Mouse (Mus musculus) kidney, adult 2 months (tissue): Measurements from ENCODE around the gene Pilra. TPM values are rescaled to one million over a fixed set of nuclear protein-coding genes. Genes with fewer than 3 reads are reported as not detected.
"Not testable (repeated sequence)": the region's sequence is repeated elsewhere in the genome, so short reads cannot be mapped to it uniquely, and the experiment has no call there.

ENCODE experiments used
- DNase-seq: peaks from one replicate; pipeline ENCODE4 v3.0.0; 2021
- H3K27ac ChIP-seq: fragments of 200-500 bp; 2 replicates; pipeline ENCODE4 v1.5.1; 2012; ENCODE audit warnings: low read depth, low read length, control low read depth, inconsistent platforms; ENCODE audit not compliant: insufficient read depth
- H3K27me3 ChIP-seq: fragments of 200-500 bp; replicated peaks from 2 replicates; pipeline ENCODE4 v1.6.1; 2012; ENCODE audit warnings: mild to moderate bottlenecking, moderate library complexity, low read length, inconsistent platforms; ENCODE audit not compliant: control insufficient read depth, insufficient read depth
- H3K36me3 ChIP-seq: fragments of 200-500 bp; 2 replicates; pipeline ENCODE4 v1.6.1; 2012; ENCODE audit warnings: mild to moderate bottlenecking, moderate library complexity, low read length, inconsistent platforms; ENCODE audit not compliant: control insufficient read depth, insufficient read depth
- H3K4me1 ChIP-seq: fragments of 200-500 bp; 2 replicates; pipeline ENCODE4 v1.6.1; 2011; ENCODE audit warnings: low read length; ENCODE audit not compliant: control insufficient read depth, insufficient read depth
- H3K4me3 ChIP-seq: fragments of 200-500 bp; 2 replicates; pipeline ENCODE4 v1.5.1; 2011; ENCODE audit warnings: mild to moderate bottlenecking, low read depth, low read length, control low read depth; ENCODE audit not compliant: insufficient read depth
- CTCF ChIP-seq: fragments of 200-500 bp; conservative IDR thresholded peaks from 2 replicates; pipeline ENCODE4 v1.5.1; 2011; ENCODE audit warnings: low read depth, mild to moderate bottlenecking, control low read depth, low read length, moderate library complexity, mixed read lengths; ENCODE audit not compliant: insufficient read depth, insufficient read length
- POLR2A ChIP-seq: fragments of 200-500 bp; IDR thresholded peaks from one replicate; pipeline ENCODE4 v1.6.1; 2011; ENCODE audit warnings: low read depth, low read length, control low read depth
- WGBS: fragments of 180-500 bp; shearing (Covaris S2); methylation state at CpG from one replicate; pipeline ENCODE4 v1.1.7; 2018; 5-methylcytosine and 5-hydroxymethylcytosine counted together
- polyA plus RNA-seq: library from polyadenylated mRNA; depleted of rRNA; stranded (reverse); fragments of >200 nt; gene quantifications from 2 replicates; pipeline ENCODE4 v1.2.3, GENCODE M21; 2012

The Pilra gene
- polyA plus RNA-seq, 1 experiment: 1.5 TPM

DNA sequence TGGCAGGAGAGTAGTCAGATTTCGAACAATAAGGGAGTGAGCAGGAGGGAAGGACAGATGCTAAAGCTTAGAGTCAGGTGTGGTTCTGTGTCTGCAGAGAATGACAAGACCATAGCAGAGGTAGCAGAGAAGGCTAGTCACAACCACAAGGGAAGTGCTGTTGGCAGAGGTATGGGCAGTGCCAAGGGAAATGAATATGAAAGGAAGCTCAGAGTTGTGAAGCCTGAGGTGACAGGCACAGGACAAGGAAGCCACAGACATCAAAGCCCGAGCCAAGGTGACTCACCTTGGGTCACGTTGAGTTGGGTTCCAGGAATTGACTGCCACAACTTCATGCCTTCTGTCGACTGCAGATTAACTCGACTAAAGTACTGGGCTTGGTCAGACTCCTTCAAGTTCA lies 20.8 kb upstream of the Pilra start:
- H3K4me3 ChIP-seq, H3K27me3 ChIP-seq, H3K36me3 ChIP-seq, H3K4me1 ChIP-seq, H3K27ac ChIP-seq: not testable (repeated sequence)
- DNase-seq: peak; percentile 12
- WGBS: 62% methylated on average over 5 of the region's 5 CpGs

DNA sequence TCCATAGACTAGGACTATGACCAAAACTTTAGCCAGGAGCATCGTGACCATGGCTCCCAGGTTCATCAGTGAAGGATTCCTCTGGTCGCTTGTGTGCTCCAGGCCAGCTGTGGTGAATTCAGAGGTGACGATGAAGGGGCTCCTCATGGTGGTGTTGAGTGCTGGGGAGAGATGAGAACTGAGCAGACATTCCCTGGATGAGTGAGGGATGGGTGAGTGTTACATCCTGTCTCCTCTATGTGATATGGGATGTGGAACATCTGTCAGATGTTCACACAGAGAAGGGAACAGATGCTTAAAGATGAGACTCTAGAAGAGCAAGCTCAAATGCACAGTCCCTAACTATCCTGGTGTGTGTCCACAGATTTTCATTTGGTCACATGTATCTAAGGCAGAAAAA lies 18.8 kb upstream of the Pilra start:
- H3K27me3 ChIP-seq, H3K27ac ChIP-seq, DNase-seq, H3K4me3 ChIP-seq, H3K36me3 ChIP-seq, H3K4me1 ChIP-seq: not testable (repeated sequence)
- WGBS: 76% methylated on average over 3 of the region's 3 CpGs

GRCm38 (mm10) chr5:137850313-137850712 lies 14.2 kb upstream of the Pilra start:
- not testable (repeated sequence) for H3K27ac ChIP-seq, H3K27me3 ChIP-seq, H3K36me3 ChIP-seq, H3K4me1 ChIP-seq, DNase-seq, H3K4me3 ChIP-seq
- WGBS: 93% methylated on average over 1 of the region's 1 CpGs

DNA sequence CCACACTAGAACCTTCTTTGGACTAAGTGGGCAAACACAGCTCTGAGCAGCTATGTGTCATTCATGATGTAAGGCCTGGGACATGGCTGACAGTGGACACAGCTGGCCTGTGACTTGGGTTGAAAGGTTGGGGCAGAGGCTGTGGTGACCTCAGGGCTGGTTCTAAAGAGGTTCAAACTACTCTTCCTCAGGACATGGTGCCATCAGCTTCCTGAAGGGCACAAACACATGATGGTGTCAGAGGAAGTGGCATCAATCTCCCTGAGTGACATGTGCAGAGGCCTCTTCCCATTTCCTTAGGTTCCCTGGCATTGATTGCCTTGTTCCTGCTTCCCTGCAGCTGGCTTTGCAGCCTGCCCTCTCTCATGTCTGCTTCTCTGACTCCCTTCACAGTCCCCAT lies 1.0 kb upstream of the Pilra start:
- not testable (repeated sequence) for H3K4me1 ChIP-seq, H3K27me3 ChIP-seq, H3K4me3 ChIP-seq, H3K27ac ChIP-seq, DNase-seq, H3K36me3 ChIP-seq

GRCm38 (mm10) chr5:137836611-137837010 lies 530 bp upstream of the Pilra start:
- DNase-seq: no peak
- H3K27ac ChIP-seq: no peak overlapping the region
- TF ChIP-seq POLR2A (no peak), CTCF (no peak)

DNA sequence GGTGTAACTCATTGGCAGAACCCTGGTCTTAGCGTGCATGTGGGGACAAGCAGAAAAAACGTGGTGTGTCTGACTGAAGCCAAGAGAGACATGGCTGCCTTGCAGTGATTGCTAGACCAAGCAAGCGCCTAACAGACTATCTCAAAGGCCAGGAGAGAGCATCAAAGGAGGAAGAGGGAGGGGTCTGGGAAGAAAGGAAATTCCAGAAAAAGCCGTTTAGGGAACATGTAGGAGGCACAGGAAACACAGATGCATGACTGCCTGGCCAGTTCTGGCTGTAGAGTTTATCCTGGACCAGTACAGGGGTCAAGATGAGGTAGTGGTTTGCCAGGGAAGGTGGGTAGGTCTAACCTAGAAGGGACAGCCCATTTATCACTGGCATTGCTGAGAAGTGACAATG lies 2.6 kb downstream of the Pilra start:
- H3K27ac ChIP-seq: no peak overlapping the region
- H3K4me3 ChIP-seq: no peak overlapping the region
- H3K4me1 ChIP-seq: no peaks in the 10 kb centered on the region
- 32% methylated on average over 4 of the region's 4 CpGs for WGBS
- no peak for TF ChIP-seq CTCF
- no peak for TF ChIP-seq POLR2A
- DNase-seq: no peak
- H3K36me3 ChIP-seq: no peaks in the 10 kb centered on the region
- H3K27me3 ChIP-seq: no peaks in the 10 kb centered on the region

More at GRCm38 (mm10) chr5:137836611-137837010, 530 bp upstream of the Pilra start:
- H3K4me1 ChIP-seq: no peaks in the 10 kb centered on the region
- no peak overlapping the region for H3K4me3 ChIP-seq
- no peaks in the 10 kb centered on the region for H3K27me3 ChIP-seq
- H3K36me3 ChIP-seq: no peaks in the 10 kb centered on the region

GRCm38 (mm10) chr5:137831506-137831905 lies 4.6 kb downstream of the Pilra start:
- no peaks in the 10 kb centered on the region for H3K27me3 ChIP-seq
- WGBS: 76% methylated on average over 6 of the region's 6 CpGs
- no peaks in the 10 kb centered on the region for H3K36me3 ChIP-seq
- TF ChIP-seq CTCF (no peak), POLR2A (no peak)
- DNase-seq: no peak
- no peak overlapping the region for H3K4me3 ChIP-seq
- no peak overlapping the region for H3K27ac ChIP-seq
- no peaks in the 10 kb centered on the region for H3K4me1 ChIP-seq

GRCm38 (mm10) chr5:137831106-137831505 lies 5.0 kb downstream of the Pilra start:
- H3K4me1 ChIP-seq: no peaks in the 10 kb centered on the region
- 87% methylated on average over 4 of the region's 4 CpGs for WGBS
- H3K36me3 ChIP-seq: no peaks in the 10 kb centered on the region
- H3K27me3 ChIP-seq: no peaks in the 10 kb centered on the region
- H3K4me3 ChIP-seq: no peak overlapping the region
- H3K27ac ChIP-seq: no peak overlapping the region
- TF ChIP-seq CTCF (no peak), POLR2A (no peak)
- DNase-seq: no peak

DNA sequence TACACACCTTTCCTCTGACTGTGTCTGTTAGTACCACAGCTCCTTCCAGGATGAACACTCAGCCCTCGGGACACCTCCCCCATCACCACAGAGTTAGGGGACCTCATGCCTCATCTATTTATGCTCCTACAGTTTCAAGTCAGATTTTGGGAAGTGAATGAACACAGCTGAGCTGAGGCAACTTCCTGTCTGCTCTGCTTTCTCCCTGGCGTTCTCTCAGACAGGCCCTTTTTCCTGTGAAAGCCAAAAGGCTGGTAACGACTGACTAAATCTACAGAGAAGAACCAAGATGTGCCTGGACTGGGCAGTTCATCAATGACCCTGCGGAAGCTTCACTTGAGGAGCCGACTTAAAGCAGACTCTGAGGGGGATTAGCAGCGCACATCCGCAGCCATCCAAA lies 5.8 kb downstream of the Pilra start:
- Histone ChIP-seq H3K36me3 (no peaks in the 10 kb centered on the region), H3K4me3 (no peak overlapping the region), H3K4me1 (no peaks in the 10 kb centered on the region), H3K27ac (no peak overlapping the region), H3K27me3 (no peaks in the 10 kb centered on the region)
- TF ChIP-seq CTCF (no peak), POLR2A (no peak)
- WGBS: 69% methylated on average over 7 of the region's 7 CpGs
- no peak for DNase-seq
